Mouse (Mus musculus) urinary bladder, postnatal 10 days (tissue): ENCODE measurements around the gene Akap8l.
A peak's percentile ranks its signal among the peaks of the same experiment; 100 is the strongest.

ENCODE experiments used
- DNase-seq: peaks from one replicate; pipeline ENCODE4 v3.0.0; 2022; ENCODE audit warnings: low spot score

Akap8l gene

GRCm38 (mm10) chr17:32358192-32358942, 8.0 kb upstream of the Akap8l start:
- DNase-seq: no peak

GRCm38 (mm10) chr17:32356766-32357760, 6.7 kb upstream of the Akap8l start:
- no peak for DNase-seq

- no peak for DNase-seq
Measured at GRCm38 (mm10) chr17:32356281-32356680, 5.9 kb upstream of the Akap8l start.

- no peak for DNase-seq
Measured at GRCm38 (mm10) chr17:32355031-32355430, 4.6 kb upstream of the Akap8l start.

GRCm38 (mm10) chr17:32354211-32354610, 3.8 kb upstream of the Akap8l start:
- DNase-seq: no peak

GRCm38 (mm10) chr17:32353696-32354095, 3.3 kb upstream of the Akap8l start:
- no peak for DNase-seq

- no peak for DNase-seq
Measured at GRCm38 (mm10) chr17:32351726-32352125, 1.3 kb upstream of the Akap8l start.

GRCm38 (mm10) chr17:32351269-32351668, 862 bp upstream of the Akap8l start:
- no peak for DNase-seq

- DNase-seq: no peak
Measured at GRCm38 (mm10) chr17:32349851-32350381, 491 bp downstream of the Akap8l start.

GRCm38 (mm10) chr17:32349037-32349732, 1.2 kb downstream of the Akap8l start:
- no peak for DNase-seq

- DNase-seq: no peak
Measured at GRCm38 (mm10) chr17:32348406-32348805, 2.0 kb downstream of the Akap8l start.

GRCm38 (mm10) chr17:32341102-32341501, 9.3 kb downstream of the Akap8l start:
- no peak for DNase-seq

- no peak for DNase-seq
Measured at GRCm38 (mm10) chr17:32340110-32340509, 10.3 kb downstream of the Akap8l start.

- DNase-seq: no peak
Measured at GRCm38 (mm10) chr17:32335869-32336268, 14.5 kb downstream of the Akap8l start.

- DNase-seq: no peak
Measured at GRCm38 (mm10) chr17:32334921-32335320, 15.5 kb downstream of the Akap8l start.

GRCm38 (mm10) chr17:32333675-32334303, 16.6 kb downstream of the Akap8l start:
- DNase-seq: no peak

- DNase-seq: no peak
Measured at GRCm38 (mm10) chr17:32327501-32327900, 22.9 kb downstream of the Akap8l start.

- DNase-seq: no peak
Measured at GRCm38 (mm10) chr17:32322809-32323208, 27.6 kb downstream of the Akap8l start.

- DNase-seq: no peak
Measured at GRCm38 (mm10) chr17:32321836-32322235, 28.6 kb downstream of the Akap8l start.

- DNase-seq: no peak
Measured at GRCm38 (mm10) chr17:32321390-32321734, 29.0 kb downstream of the Akap8l start.

- DNase-seq: peak; percentile 85
Measured at GRCm38 (mm10) chr17:32320597-32321389, 29.6 kb downstream of the Akap8l start, which contains the start of gene Akap8. TSS of gene Akap8 (minus strand) at chr17:32321238.
